Mouse (Mus musculus) erythroblast, embryonic 14.5 days (primary cell): ENCODE data around the gene Supt3. TPM values are rescaled to one million over a fixed set of nuclear protein-coding genes. Genes with fewer than 3 reads are reported as not detected.

Source experiments
- H3K27me3 ChIP-seq: 2 replicates; pipeline ENCODE4 v1.6.1; 2012; ENCODE audit warnings: inconsistent platforms; ENCODE audit not compliant: control insufficient read depth
- H3K36me3 ChIP-seq: 2 replicates; pipeline ENCODE4 v1.6.1; 2012; ENCODE audit warnings: mild to moderate bottlenecking, inconsistent platforms; ENCODE audit not compliant: control insufficient read depth
- H3K4me1 ChIP-seq: 2 replicates; pipeline ENCODE4 v1.6.1; 2012; ENCODE audit warnings: inconsistent platforms; ENCODE audit not compliant: control insufficient read depth
- H3K4me3 ChIP-seq: replicated peaks from 2 replicates; pipeline ENCODE3; 2012; ENCODE audit warnings: moderate library complexity, mild to moderate bottlenecking, inconsistent platforms
- H3K9me3 ChIP-seq: 2 replicates; pipeline ENCODE4 v1.6.1; 2012; ENCODE audit warnings: low read length, inconsistent platforms, mixed read lengths; ENCODE audit not compliant: control insufficient read depth
- GATA1 ChIP-seq: IDR thresholded peaks from 2 replicates; pipeline ENCODE4 v1.6.1; 2012; ENCODE audit warnings: low read length, inconsistent platforms, mixed read lengths
- TAL1 ChIP-seq: IDR thresholded peaks from 3 replicates; pipeline ENCODE4 v1.6.1; 2012; ENCODE audit warnings: low read length, inconsistent platforms, mixed read lengths
- polyA plus RNA-seq: library from polyadenylated mRNA; stranded (reverse); fragments of >175 nt; gene quantifications from 2 replicates; pipeline ENCODE4 v1.2.3, GENCODE M21; 2012

Supt3 gene
- 0.62 and 1.0 TPM in 2 replicates for polyA plus RNA-seq

DNA sequence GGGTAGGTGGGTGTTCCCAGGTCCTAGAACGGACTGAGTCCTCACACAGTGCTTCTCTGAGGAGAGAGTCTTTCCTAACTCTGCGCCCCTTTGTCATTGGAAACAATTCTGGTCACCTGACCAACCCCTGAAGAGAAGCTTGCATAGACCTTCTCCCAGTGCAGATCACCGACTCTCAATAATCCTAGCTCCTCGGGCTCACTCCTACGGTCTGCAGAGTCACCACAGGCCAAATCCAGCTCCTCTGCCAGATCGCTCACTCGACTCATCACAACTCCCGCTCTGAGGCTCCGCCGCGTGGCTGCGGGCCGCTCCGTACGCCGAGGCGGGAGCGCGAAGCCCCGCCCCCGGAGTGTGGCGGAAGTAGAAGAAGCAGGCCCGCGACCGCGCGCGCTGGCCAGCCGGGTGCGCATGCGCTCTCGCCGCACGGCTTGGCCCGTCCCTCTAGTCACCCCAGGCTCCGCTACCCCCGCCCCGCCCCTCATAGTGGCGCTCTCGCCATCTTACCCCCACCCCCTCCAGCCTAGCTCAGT is at the start of gene Supt3:
TSS of gene Supt3 (plus strand) at position 415 of the 533 bp plus-strand sequence.
- Histone ChIP-seq H3K9me3 (0 out of 2 replicates have a peak, but pooled peaks cover 3% of the 10 kb centered on the region), H3K27me3 (no peaks in the 10 kb centered on the region), H3K36me3 (no peaks in the 10 kb centered on the region), H3K4me3 (peak within 1 kb of the TSS; percentile 90), H3K4me1 (peaks cover 15% of the 10 kb centered on the region)
- TF ChIP-seq TAL1 (no peak), GATA1 (no peak)

DNA sequence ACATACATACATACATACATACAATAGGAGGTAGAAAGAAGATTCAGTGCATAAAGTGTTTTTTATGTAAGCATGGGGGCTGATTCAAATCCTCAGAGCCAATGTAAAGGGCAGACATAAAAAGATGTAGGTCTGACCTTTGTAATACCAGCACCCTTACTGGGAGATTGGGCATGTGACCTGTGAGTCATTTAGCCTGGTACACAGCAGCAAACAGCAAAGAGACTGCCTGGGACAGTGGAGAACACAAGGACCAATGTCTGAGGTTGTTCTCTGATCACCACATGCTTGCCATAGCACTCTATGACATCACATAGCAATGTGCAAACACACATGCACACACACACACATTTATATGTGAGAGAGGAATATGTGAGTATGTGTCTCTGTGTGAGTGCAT is 49.3 kb upstream of the Supt3 start:
- H3K36me3 ChIP-seq: no peaks in the 10 kb centered on the region
- peaks cover 10% of the 10 kb centered on the region for H3K27me3 ChIP-seq
- TF ChIP-seq TAL1 (no peak), GATA1 (no peak)
- H3K4me3 ChIP-seq: no peak overlapping the region
- H3K4me1 ChIP-seq: no peaks in the 10 kb centered on the region
- H3K9me3 ChIP-seq: no peaks in the 10 kb centered on the region

DNA sequence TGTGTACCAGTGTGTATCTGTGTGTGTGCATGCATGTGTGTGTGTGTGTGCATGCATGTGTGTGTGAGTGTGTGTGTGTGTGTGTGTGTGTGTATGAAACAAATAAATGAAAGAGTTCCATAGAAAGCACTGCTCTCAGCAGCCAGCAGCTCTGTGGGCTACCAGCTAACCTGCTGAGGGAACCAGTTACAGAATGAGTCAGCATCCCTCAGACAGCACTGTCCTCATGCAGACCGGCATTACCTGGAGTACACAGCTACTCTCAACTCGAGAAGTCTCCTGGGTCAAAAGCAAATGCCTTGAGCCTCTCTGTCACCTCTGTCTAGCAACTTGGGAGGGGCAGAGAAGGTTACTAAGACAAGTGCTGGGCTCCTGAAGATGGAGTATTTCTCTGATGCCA is 48.5 kb upstream of the Supt3 start:
- no peak for TF ChIP-seq TAL1
- no peak for TF ChIP-seq GATA1
- Histone ChIP-seq H3K9me3 (no peaks in the 10 kb centered on the region), H3K4me3 (no peak overlapping the region), H3K27me3 (peaks cover 17% of the 10 kb centered on the region), H3K4me1 (no peaks in the 10 kb centered on the region), H3K36me3 (no peaks in the 10 kb centered on the region)

DNA sequence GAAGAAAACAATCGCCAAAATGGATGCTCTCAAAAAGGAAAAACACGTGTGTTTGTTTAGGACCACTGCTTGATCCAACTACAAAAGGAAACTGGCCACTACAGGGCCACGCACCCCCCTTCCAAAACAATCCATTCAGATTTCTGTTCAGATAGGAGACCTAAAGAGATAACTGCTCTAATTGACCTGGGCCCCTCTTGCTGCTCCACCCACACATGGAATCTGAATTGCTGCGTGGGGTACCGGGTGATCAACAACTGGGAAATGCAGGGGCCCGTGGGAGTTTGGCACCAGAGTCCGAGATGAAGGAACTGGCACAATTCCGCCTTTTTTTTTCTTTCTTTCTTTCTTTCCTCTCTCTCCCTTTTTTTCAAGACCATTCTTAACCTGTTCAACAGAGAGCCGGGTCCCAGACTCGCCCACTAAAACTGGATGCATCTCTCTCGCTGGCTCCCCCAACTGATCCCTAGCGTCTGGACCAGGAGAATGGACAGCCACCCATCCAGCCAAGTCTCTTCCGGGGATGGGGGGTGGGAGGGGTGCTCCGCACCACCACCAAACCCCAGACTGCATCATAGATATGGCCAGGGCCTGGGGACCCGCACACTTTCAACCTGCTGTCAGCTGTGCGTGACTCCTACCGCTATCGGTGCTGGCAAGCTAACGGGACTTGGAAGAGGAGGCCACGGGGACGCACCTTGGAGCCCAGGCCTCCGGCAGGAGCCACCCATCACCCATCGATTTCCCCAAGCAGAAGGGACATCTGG is 43.2 kb upstream of the Supt3 start:
- H3K36me3 ChIP-seq: no peaks in the 10 kb centered on the region
- peaks cover 7% of the 10 kb centered on the region; the same call in 1 of the 2 replicates for H3K9me3 ChIP-seq
- H3K27me3 ChIP-seq: peaks cover 69% of the 10 kb centered on the region
- no peaks in the 10 kb centered on the region for H3K4me1 ChIP-seq
- no peak for TF ChIP-seq GATA1
- no peak for TF ChIP-seq TAL1
- H3K4me3 ChIP-seq: no peak overlapping the region

DNA sequence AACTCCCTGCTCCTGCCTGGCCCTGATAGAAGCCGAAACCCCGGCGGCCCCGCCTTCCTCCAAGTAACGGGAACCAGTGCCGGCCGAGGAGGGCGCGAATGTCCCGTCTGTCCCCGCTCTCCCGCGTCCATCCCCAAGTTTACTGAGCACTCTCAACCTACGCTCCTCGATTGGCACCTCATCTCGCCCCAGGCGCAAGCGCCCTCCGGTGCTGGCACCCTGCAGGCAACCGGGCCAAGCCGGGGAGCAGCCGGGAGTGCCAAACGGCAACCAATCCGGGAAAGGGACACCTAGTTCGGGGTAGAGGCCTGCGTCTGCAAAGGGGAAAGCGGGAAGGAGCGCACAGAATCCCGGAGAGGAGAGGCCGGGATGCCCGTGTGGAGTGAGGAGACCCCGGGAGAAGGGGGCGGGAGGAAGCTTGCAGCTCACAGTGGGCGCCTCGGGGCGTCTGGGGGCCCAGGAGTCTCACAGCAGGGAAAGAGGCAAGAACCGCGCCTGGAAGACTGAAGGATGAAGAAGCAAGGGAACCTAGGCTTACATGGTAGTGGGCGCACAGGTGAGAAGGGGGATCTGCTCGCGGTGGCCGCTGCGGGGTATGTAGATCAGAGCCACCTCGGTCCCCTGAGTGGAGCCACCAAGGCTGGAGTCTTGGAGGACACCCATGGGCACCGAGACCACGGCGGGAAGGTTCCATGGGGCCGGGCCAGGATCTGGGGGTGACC is 42.3 kb upstream of the Supt3 start:
- H3K4me3 ChIP-seq: peak overlapping the region; percentile 12
- TF ChIP-seq TAL1 (no peak), GATA1 (no peak)

DNA sequence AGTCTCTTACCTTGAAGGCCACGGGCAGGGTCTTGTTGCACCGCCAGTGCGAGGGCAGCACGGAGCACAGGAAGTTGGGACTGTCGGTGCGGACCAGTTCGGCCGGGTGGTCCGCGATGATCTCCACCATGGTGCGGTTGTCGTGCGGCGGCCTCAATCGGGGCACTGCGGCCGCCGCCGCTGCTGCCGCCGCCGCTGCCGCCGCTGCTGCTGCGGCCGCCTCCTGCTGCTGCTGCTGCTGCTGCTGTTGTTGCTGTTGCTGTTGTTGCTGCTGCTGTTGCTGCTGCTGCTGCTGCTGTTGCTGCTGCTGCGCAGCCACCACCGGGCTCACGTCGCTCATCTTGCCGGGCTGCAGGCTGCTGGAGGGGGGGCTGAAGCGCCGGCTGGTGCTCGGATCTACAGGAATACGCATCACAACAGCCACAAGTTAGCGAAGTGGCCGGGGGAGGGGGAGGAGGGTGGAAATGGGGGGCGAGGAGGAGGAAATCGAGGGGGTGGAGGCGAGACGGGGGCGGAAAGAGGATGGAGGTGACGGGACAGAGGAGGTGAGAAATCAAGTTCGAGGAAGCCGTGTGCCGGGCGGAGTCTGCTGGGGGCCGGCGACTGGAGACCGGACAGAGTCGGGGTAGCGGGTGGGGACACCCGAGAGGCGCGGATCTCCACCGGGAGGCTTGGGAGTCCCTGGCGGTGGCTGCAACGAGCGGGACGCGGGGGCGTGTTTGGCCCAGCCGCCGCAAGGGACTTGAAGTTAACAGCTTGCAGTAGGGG is 41.5 kb upstream of the Supt3 start:
- no peaks in the 10 kb centered on the region for H3K36me3 ChIP-seq
- H3K4me1 ChIP-seq: no peaks in the 10 kb centered on the region
- peaks cover 7% of the 10 kb centered on the region; the same call in 1 of the 2 replicates for H3K9me3 ChIP-seq
- peak overlapping the region; percentile 50 for H3K4me3 ChIP-seq
- TF ChIP-seq GATA1: no peak
- TF ChIP-seq TAL1: no peak
- peaks cover 82% of the 10 kb centered on the region for H3K27me3 ChIP-seq

More for the DNA sequence above, 42.3 kb upstream of the Supt3 start:
- H3K9me3 ChIP-seq: peaks cover 7% of the 10 kb centered on the region; the same call in 1 of the 2 replicates
- no peaks in the 10 kb centered on the region for H3K36me3 ChIP-seq
- no peaks in the 10 kb centered on the region for H3K4me1 ChIP-seq
- peaks cover 79% of the 10 kb centered on the region for H3K27me3 ChIP-seq

DNA sequence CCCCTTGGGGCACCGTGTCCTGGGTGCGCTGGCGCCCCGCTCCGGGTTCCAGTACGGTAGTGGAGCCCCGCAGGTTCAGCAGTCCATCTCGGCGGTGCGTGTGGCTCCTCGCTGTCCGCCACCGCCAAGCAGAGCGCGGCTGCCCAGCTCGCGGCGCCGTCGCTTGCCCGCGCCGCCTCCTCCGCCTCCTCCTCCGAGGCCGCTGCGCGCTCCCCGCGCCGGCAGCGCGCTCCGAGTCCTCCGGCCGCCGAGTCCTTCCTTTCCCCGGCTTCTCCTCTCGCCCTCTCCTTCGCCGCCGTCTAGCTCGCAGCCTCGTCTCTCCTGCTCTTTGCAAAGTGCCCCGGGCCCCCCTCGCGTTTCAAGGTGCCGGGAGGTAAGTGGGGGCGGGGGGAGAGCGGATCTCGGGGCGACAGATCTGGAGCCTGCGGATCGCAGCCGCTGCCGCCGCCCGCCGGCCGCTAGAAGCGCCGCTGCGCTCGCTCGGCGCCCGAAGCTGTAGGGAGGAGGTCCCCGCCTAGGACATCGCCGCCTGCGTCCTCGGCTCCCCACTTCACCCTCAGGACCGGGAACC is 40.9 kb upstream of the Supt3 start:
- peak overlapping the region; percentile 50 for H3K4me3 ChIP-seq
- no peaks in the 10 kb centered on the region for H3K4me1 ChIP-seq
- TF ChIP-seq GATA1 (no peak), TAL1 (no peak)
- peaks cover 7% of the 10 kb centered on the region; the same call in 1 of the 2 replicates for H3K9me3 ChIP-seq
- H3K36me3 ChIP-seq: no peaks in the 10 kb centered on the region
- H3K27me3 ChIP-seq: peaks cover 85% of the 10 kb centered on the region

DNA sequence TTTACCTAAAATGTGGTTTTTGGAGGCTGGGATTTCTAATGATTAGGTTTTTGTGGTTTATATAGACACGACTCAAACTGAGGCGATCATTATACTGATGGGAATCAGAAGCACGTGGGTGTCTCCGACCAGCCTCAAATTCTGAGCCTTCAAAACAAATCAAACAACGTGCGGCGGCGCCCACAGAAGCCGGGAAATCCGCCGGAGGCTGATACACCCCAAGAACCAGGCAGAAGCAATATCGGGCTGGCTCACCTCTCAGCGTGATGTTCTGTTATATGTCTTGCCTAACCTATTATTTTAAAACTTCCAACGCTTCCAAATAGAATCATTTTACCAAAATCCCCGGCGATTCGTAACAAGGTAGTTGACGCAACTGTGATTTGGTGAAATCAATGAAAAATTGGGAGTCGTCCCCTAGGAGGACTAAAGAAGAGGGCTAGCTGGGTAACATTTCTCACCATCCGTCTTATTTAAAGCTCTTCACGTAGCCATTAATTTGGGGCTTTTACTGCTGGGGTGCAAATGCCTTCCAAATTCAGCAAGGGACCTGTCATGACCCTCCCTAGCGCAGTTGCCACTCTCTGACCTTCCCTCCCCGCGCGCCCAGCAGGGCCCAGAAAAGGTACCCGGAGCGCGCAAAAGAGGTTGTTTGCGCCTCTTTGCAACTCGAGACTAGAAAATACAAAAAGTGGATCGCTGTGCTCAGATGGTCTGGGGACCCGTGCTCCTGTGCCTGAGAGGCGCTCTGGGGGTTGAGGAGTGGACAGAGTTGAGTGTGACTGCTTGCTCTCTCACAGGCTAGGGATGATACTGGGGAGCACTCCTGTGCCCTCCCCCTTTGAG is 39.5 kb upstream of the Supt3 start:
- Histone ChIP-seq H3K36me3 (no peaks in the 10 kb centered on the region), H3K27me3 (peaks cover 79% of the 10 kb centered on the region), H3K9me3 (peaks cover 7% of the 10 kb centered on the region; the same call in 1 of the 2 replicates), H3K4me1 (no peaks in the 10 kb centered on the region), H3K4me3 (no peak overlapping the region)
- TF ChIP-seq TAL1: no peak
- TF ChIP-seq GATA1: no peak
